In genomic region chr8:103938283-103939230, GRCm38 (mm10) we compare ENCODE assay signal across 11 mouse cellular contexts.
DNase-seq lines count a peak whose midpoint lies in the region; ATAC-seq lines count a peak whose summit lies in the region.
"Had no signal": no experiment of that assay in that cellular context is flagged by ENCODE, and none has a peak within 500 bp of the region (broad histone marks: within the 10 kb centered on the region; RNA-seq: fewer than 3 reads in every experiment).

No protein-coding gene starts in this region.

- peak overlapping the region; percentile 27; the same call in 1 of the 2 replicates for H3K27ac ChIP-seq in limb, embryonic 15.5 days

- 32% methylated on average over 11 of the region's 11 CpGs for WGBS in limb, embryonic 15.5 days

- H3K4me3 ChIP-seq in limb, embryonic 15.5 days: no peak overlapping the region

- no peaks in the 10 kb centered on the region for H3K36me3 ChIP-seq in limb, embryonic 15.5 days

- H3K4me2 ChIP-seq in limb, embryonic 15.5 days: no peak overlapping the region
- H3K4me2 ChIP-seq: liver, embryonic 11.5 days had no signal

- H3K9me3 ChIP-seq in limb, embryonic 15.5 days: no peaks in the 10 kb centered on the region

- ATAC-seq in limb, embryonic 15.5 days (ENCODE audit: insufficient number of reproducible peaks, low FRiP score, low TSS enrichment, low read depth): no peak
- ATAC-seq in CD4-positive, CD25-positive, alpha-beta regulatory T cell, adult 4 months: no peak

- no peak overlapping the region for H3K9ac ChIP-seq in limb, embryonic 15.5 days

- H3K27me3 ChIP-seq in limb, embryonic 15.5 days: no peaks in the 10 kb centered on the region

- H3K4me1 ChIP-seq in limb, embryonic 15.5 days: peaks cover 11% of the 10 kb centered on the region; the same call in 1 of the 2 replicates

- peak; percentile 27 for DNase-seq in adrenal gland, postnatal 10 days
- DNase-seq in adrenal gland, adult 8-10 months: no peak
- peak; percentile 38 to 56 for DNase-seq in left cerebral cortex, adult 18-20 months (ENCODE audit: low spot score in 2 of 2)
- no peak for DNase-seq in left cerebral cortex, adult 11 months (ENCODE audit: low spot score)
- peak; percentile 33 to 39 for DNase-seq in frontal cortex, postnatal 14 days (ENCODE audit: low spot score in 2 of 2)
- DNase-seq in testis, postnatal 14 days (ENCODE audit: low spot score): no peak
- DNase-seq: embryo, embryonic 11 days; gastrocnemius, postnatal 14 days had no signal

Comparison
In these comparisons a context has a peak if more than half of its experiments do, and no peak if none do; other contexts are left out.
1. DNase-seq: peak in adrenal gland, postnatal 10 days (single experiment), left cerebral cortex, adult 18-20 months (2 of 2) and frontal cortex, postnatal 14 days (2 of 2); none in adrenal gland, adult 8-10 months (single experiment), left cerebral cortex, adult 11 months (single experiment) and testis, postnatal 14 days (single experiment).